Comparison of ENCODE assay signal across 8 mouse cellular contexts in genomic region chr7:18910241-18910831, GRCm38 (mm10). TPM values are rescaled to one million over a fixed set of nuclear protein-coding genes. Genes with fewer than 3 reads are reported as not detected.
DNase-seq lines count a peak whose midpoint lies in the region; ATAC-seq and TF ChIP-seq lines count a peak whose summit lies in the region.

Gene Ccdc61, minus strand, starts transcription at chr7:18910415.

- H3K27ac ChIP-seq in MEL (ENCODE audit: control insufficient read depth, low read depth, low read length): peak within 1 kb of the TSS; percentile 36
- no peak within 1 kb of the TSS for H3K27ac ChIP-seq in cerebellum, adult 2 months (ENCODE audit: insufficient read depth, low read length)
- no peak within 1 kb of the TSS for H3K27ac ChIP-seq in forebrain, postnatal 0 days (ENCODE audit: low read depth, low read length)
- H3K27ac ChIP-seq in lung, embryonic 15.5 days: no peak within 1 kb of the TSS

- peak; percentile 100 for ATAC-seq in forebrain, postnatal 0 days
- peak; percentile 99 for ATAC-seq in lung, embryonic 15.5 days (ENCODE audit: borderline replicate concordance, extremely low read depth, low FRiP score, low TSS enrichment)

- TF ChIP-seq POLR2A in MEL (IDR thresholded peaks at IDR 0.05; ENCODE audit: control insufficient read depth in 1 of 2, insufficient read depth in 1 of 2, low read depth in 1 of 2, low read length in 2 of 2, poor library complexity in 1 of 2): peak; percentile 70 to 90; a peak in 3 of 4 replicates
- peak; percentile 42; the same call in 1 of the 2 replicates for TF ChIP-seq POLR2A in cerebellum, adult 2 months (IDR thresholded peaks at IDR 0.05; ENCODE audit: borderline replicate concordance, insufficient read depth, low read length)

- peak within 1 kb of the TSS; percentile 64 to 97 for H3K4me3 ChIP-seq in MEL (ENCODE audit: control insufficient read depth in 1 of 2, insufficient read depth in 1 of 2, low read depth in 2 of 2, low read length in 2 of 2)
- peak within 1 kb of the TSS; percentile 81 for H3K4me3 ChIP-seq in cerebellum, adult 2 months (replicated peaks; ENCODE audit: insufficient read depth, low read depth, low read length)
- peak within 1 kb of the TSS; percentile 80 for H3K4me3 ChIP-seq in forebrain, postnatal 0 days (ENCODE audit: low read depth, low read length)
- H3K4me3 ChIP-seq in lung, embryonic 15.5 days: peak within 1 kb of the TSS; percentile 68

- no peak for TF ChIP-seq CTCF in MEL (IDR thresholded peaks at IDR 0.05 in 2 of 3, conservative IDR thresholded peaks at IDR 0.05 in 1 of 3; ENCODE audit: control insufficient read depth in 1 of 3, insufficient read depth in 1 of 3, low read depth in 2 of 3, low read length in 3 of 3, poor library complexity in 1 of 3, severe bottlenecking in 1 of 3)
- TF ChIP-seq CTCF in cerebellum, adult 2 months (IDR thresholded peaks at IDR 0.05; ENCODE audit: borderline replicate concordance, insufficient read depth, low read depth, low read length): no peak
- no peak for TF ChIP-seq CTCF in forebrain, postnatal 0 days (IDR thresholded peaks at IDR 0.05; ENCODE audit: low read depth)

- H3K79me2 ChIP-seq in MEL (ENCODE audit: control insufficient read depth, insufficient read depth, low read length, poor library complexity): peaks cover 16% of the 10 kb centered on the region

- H3K36me3 ChIP-seq in MEL (ENCODE audit: control insufficient read depth in 1 of 2, insufficient read depth in 2 of 2, low read length in 2 of 2): peaks cover 0 to 5% of the 10 kb centered on the region in 2 experiments; a peak in 2 of 4 replicates
- no peaks in the 10 kb centered on the region for H3K36me3 ChIP-seq in forebrain, postnatal 0 days (ENCODE audit: insufficient read depth)
- H3K36me3 ChIP-seq in lung, embryonic 15.5 days: no peaks in the 10 kb centered on the region

- peak within 1 kb of the TSS; percentile 79 for H3K4me2 ChIP-seq in forebrain, postnatal 0 days (ENCODE audit: low read depth)
- peak within 1 kb of the TSS; percentile 65 for H3K4me2 ChIP-seq in lung, embryonic 15.5 days

- H3K27me3 ChIP-seq in MEL (ENCODE audit: control insufficient read depth in 1 of 2, insufficient read depth in 2 of 2, low read length in 2 of 2): no peaks in the 10 kb centered on the region
- no peaks in the 10 kb centered on the region for H3K27me3 ChIP-seq in cerebellum, adult 2 months (ENCODE audit: control insufficient read depth, insufficient read depth, low read length)
- no peaks in the 10 kb centered on the region for H3K27me3 ChIP-seq in forebrain, postnatal 0 days (ENCODE audit: insufficient read depth, low read length)
- H3K27me3 ChIP-seq in lung, embryonic 15.5 days: no peaks in the 10 kb centered on the region

- peak within 1 kb of the TSS; percentile 72 for H3K9ac ChIP-seq in MEL (ENCODE audit: control insufficient read depth, low read depth, low read length, poor library complexity, severe bottlenecking)
- H3K9ac ChIP-seq in forebrain, postnatal 0 days: peak within 1 kb of the TSS; percentile 46; the same call in 1 of the 2 replicates
- H3K9ac ChIP-seq in lung, embryonic 15.5 days: peak within 1 kb of the TSS; percentile 54

- H3K4me1 ChIP-seq in MEL (ENCODE audit: control insufficient read depth in 1 of 2, insufficient read depth in 2 of 2, low read length in 2 of 2): peaks cover 0 to 13% of the 10 kb centered on the region in 2 experiments; a peak in 3 of 4 replicates
- H3K4me1 ChIP-seq in cerebellum, adult 2 months (ENCODE audit: control insufficient read depth, insufficient read depth, low read length): peaks cover 4% of the 10 kb centered on the region; the same call in 1 of the 2 replicates
- peaks cover 4% of the 10 kb centered on the region; the same call in 1 of the 2 replicates for H3K4me1 ChIP-seq in forebrain, postnatal 0 days (ENCODE audit: insufficient read depth)
- peaks cover 18% of the 10 kb centered on the region for H3K4me1 ChIP-seq in lung, embryonic 15.5 days

- peak; percentile 99 for DNase-seq in MEL (ENCODE audit: low read depth, low spot score)
- DNase-seq in cerebellum, adult 2 months: peak; percentile 97
- DNase-seq in forebrain, postnatal 0 days: peak; percentile 99
- DNase-seq in heart, postnatal 4 days: peak; percentile 98
- peak; percentile 97 to 99 for DNase-seq in layer of hippocampus, adult 8-10 months (ENCODE audit: low spot score in 2 of 2)
- peak; percentile 95 for DNase-seq in ovary, adult 18-20 months (ENCODE audit: low spot score)
- peak; percentile 100 for DNase-seq in thymus, postnatal 0 days (ENCODE audit: low spot score)

- under 1% methylated on average over 33 of the region's 33 CpGs for WGBS in cerebellum, adult 2 months
- under 1% methylated on average over 33 of the region's 33 CpGs for WGBS in forebrain, postnatal 0 days
- WGBS in lung, embryonic 15.5 days: under 1% methylated on average over 33 of the region's 33 CpGs

- no peaks in the 10 kb centered on the region for H3K9me3 ChIP-seq in MEL (replicated peaks; ENCODE audit: insufficient read depth, low read length)
- no peaks in the 10 kb centered on the region for H3K9me3 ChIP-seq in forebrain, postnatal 0 days (ENCODE audit: low read length)
- H3K9me3 ChIP-seq in lung, embryonic 15.5 days: no peaks in the 10 kb centered on the region

- TF ChIP-seq EP300 in MEL (IDR thresholded peaks at IDR 0.05; ENCODE audit: low read depth in 1 of 2, low read length in 2 of 2): peak in 1 of 2 experiments; percentile 25; a peak in 1 of 4 replicates

- no peak for TF ChIP-seq RAD21 in MEL (IDR thresholded peaks at IDR 0.05; ENCODE audit: low read depth, low read length)

TF ChIP-seq in MEL, 35 proteins besides CTCF, POLR2A, EP300 and RAD21:
- TF ChIP-seq USF2 (IDR thresholded peaks at IDR 0.05; ENCODE audit: borderline replicate concordance in 1 of 2, insufficient read depth in 1 of 2, low read depth in 1 of 2, low read length in 2 of 2): peak in 1 of 2 experiments; percentile 57; a peak in 1 of 4 replicates
- TF ChIP-seq ZMIZ1 (IDR thresholded peaks at IDR 0.05; ENCODE audit: low read depth, low read length): peak; percentile 85
- no peak for TF ChIP-seq RCOR1 (IDR thresholded peaks at IDR 0.05; ENCODE audit: low read depth, low read length)
- TF ChIP-seq SIN3A (IDR thresholded peaks at IDR 0.05; ENCODE audit: low read length): peak; percentile 79
- TF ChIP-seq ETS1 (IDR thresholded peaks at IDR 0.05; ENCODE audit: low read depth, low read length): 0 out of 2 replicates have a peak, but pooled peaks have one; percentile 12
- peak; percentile 67 for TF ChIP-seq TBP (IDR thresholded peaks at IDR 0.05; ENCODE audit: low read depth, low read length)
- peak; percentile 60; the same call in 1 of the 2 replicates for TF ChIP-seq KAT2A (conservative IDR thresholded peaks at IDR 0.05; ENCODE audit: low read depth, low read length)
- peak; percentile 78 for TF ChIP-seq MAZ (IDR thresholded peaks at IDR 0.05; ENCODE audit: low read depth, low read length)
- peak; percentile 74 for TF ChIP-seq MYC (IDR thresholded peaks at IDR 0.05; ENCODE audit: low read depth, low read length)
- peak; percentile 93 for TF ChIP-seq USF1 (IDR thresholded peaks at IDR 0.05; ENCODE audit: low read depth, low read length)
- TF ChIP-seq JUND (IDR thresholded peaks at IDR 0.05; ENCODE audit: low read depth, low read length): no peak; the same call in 1 of the 2 replicates
- TF ChIP-seq NRF1 (IDR thresholded peaks at IDR 0.05; ENCODE audit: insufficient read depth, low read depth, low read length, poor library complexity, severe bottlenecking): 0 out of 2 replicates have a peak, but pooled peaks have one; percentile 26
- TF ChIP-seq TAL1 (IDR thresholded peaks at IDR 0.05; ENCODE audit: low read length): no peak
- TF ChIP-seq MXI1 (IDR thresholded peaks at IDR 0.05; ENCODE audit: low read depth, low read length): peak; percentile 89
- TF ChIP-seq GABPA (IDR thresholded peaks at IDR 0.05; ENCODE audit: low read depth, low read length): no peak
- peak; percentile 96 for TF ChIP-seq ELF1 (IDR thresholded peaks at IDR 0.05; ENCODE audit: low read depth, low read length)
- TF ChIP-seq ZC3H11A (IDR thresholded peaks at IDR 0.05; ENCODE audit: low read depth, low read length): no peak
- peak; percentile 89 for TF ChIP-seq CHD2 (IDR thresholded peaks at IDR 0.05; ENCODE audit: low read length)
- TF ChIP-seq HCFC1 (IDR thresholded peaks at IDR 0.05; ENCODE audit: low read depth, low read length): peak; percentile 83
- peak; percentile 77; the same call in 1 of the 2 replicates for TF ChIP-seq POLR2AphosphoS2 (IDR thresholded peaks at IDR 0.05; ENCODE audit: low read length)
- peak; percentile 98 for TF ChIP-seq MYB (IDR thresholded peaks at IDR 0.05; ENCODE audit: low read depth, low read length)
- TF ChIP-seq SMC3 (IDR thresholded peaks at IDR 0.05; ENCODE audit: low read depth, low read length): no peak
- peak; percentile 68; the same call in 1 of the 2 replicates for TF ChIP-seq E2F4 (IDR thresholded peaks at IDR 0.05; ENCODE audit: borderline replicate concordance, low read depth, low read length)
- TF ChIP-seq MAX (IDR thresholded peaks at IDR 0.05; ENCODE audit: low read length): peak; percentile 96
- TF ChIP-seq TCF12 (IDR thresholded peaks at IDR 0.05; ENCODE audit: low read depth, low read length): peak; percentile 47; the same call in 1 of the 2 replicates
- TF ChIP-seq NELFE (IDR thresholded peaks at IDR 0.05; ENCODE audit: low read depth, low read length): peak; percentile 85

RNA-seq across cellular contexts. Expression of gene Ccdc61, which starts in this region (rescaled TPM):
- 19.7 TPM in 2 replicates for total RNA-seq in MEL (2012; rRNA removed)
- polyA plus RNA-seq in MEL (2012; ENCODE audit: insufficient read depth in 1 of 2, insufficient read length in 2 of 2, low read depth in 1 of 2, low replicate concordance in 2 of 2, missing spikeins in 1 of 2): 10 to 100 TPM in 1 of 2 experiments, not detected in 1; 69.8 TPM
- polyA plus RNA-seq in cerebellum, adult 2 months (2012; rRNA removed): 16.3 and 17.6 TPM in 2 replicates
- total RNA-seq in forebrain, postnatal 0 days (2014; rRNA removed): 12.8 and 17.2 TPM in 2 replicates
- 21.6 and 23.2 TPM in 2 replicates for polyA plus RNA-seq in forebrain, postnatal 0 days (2015; fragmentation: Nextera tagmentation; extraction: Ambion mirVana)
- total RNA-seq in heart, postnatal 4 days (2021): 10 to 100 TPM; 11.9 to 14.9 TPM
- 10 to 100 TPM in 2 of 4 experiments, 1 to 10 TPM in 2; 9.4 to 14.3 (median 11.4) TPM for total RNA-seq in layer of hippocampus, adult 8-10 months (2022)
- 32.1 and 34.4 TPM in 2 replicates for polyA plus RNA-seq in lung, embryonic 15.5 days (2015; fragmentation: Nextera tagmentation; extraction: Ambion mirVana)
- 29.1 and 31.7 TPM in 2 replicates for polyA plus RNA-seq in thymus, postnatal 0 days (2015; fragmentation: Nextera tagmentation; extraction: Ambion mirVana)
